Mouse (Mus musculus) midbrain, embryonic 13.5 days (tissue): ENCODE data around the gene Chil1. TPM values are rescaled to one million over a fixed set of nuclear protein-coding genes. Genes with fewer than 3 reads are reported as not detected.

Experiments
- ATAC-seq: fragments of 200-750 bp; cut with Nextera tagmentation; 2 replicates; pipeline ENCODE4 v1.8.0; 2017; ENCODE audit warnings: mild to moderate bottlenecking, moderate TSS enrichment, moderate library complexity
- H3K27ac ChIP-seq: fragments of 300-500 bp; sonication (generic); 2 replicates; pipeline ENCODE4 v1.5.1; 2015; ENCODE audit warnings: inconsistent platforms, mild to moderate bottlenecking, moderate library complexity
- H3K27me3 ChIP-seq: fragments of 300-500 bp; sonication (generic); 2 replicates; pipeline ENCODE4 v1.6.1; 2015; ENCODE audit warnings: mild to moderate bottlenecking, inconsistent platforms
- H3K36me3 ChIP-seq: fragments of 300-500 bp; sonication (generic); 2 replicates; pipeline ENCODE4 v1.6.1; 2015; ENCODE audit warnings: mild to moderate bottlenecking, inconsistent platforms
- H3K4me1 ChIP-seq: fragments of 300-500 bp; sonication (generic); replicated peaks from 2 replicates; pipeline ENCODE4 v1.6.1; 2015; ENCODE audit warnings: inconsistent platforms
- H3K4me2 ChIP-seq: fragments of 300-500 bp; sonication (generic); replicated peaks from 2 replicates; pipeline ENCODE4 v1.6.1; 2015; ENCODE audit warnings: moderate library complexity, mild to moderate bottlenecking, inconsistent platforms
- H3K4me3 ChIP-seq: fragments of 300-500 bp; sonication (generic); replicated peaks from 2 replicates; pipeline ENCODE4 v1.5.1; 2015; ENCODE audit warnings: mild to moderate bottlenecking, inconsistent platforms
- H3K9ac ChIP-seq: fragments of 300-500 bp; sonication (generic); replicated peaks from 2 replicates; pipeline ENCODE4 v1.6.1; 2015; ENCODE audit warnings: mild to moderate bottlenecking, inconsistent platforms
- H3K9me3 ChIP-seq: fragments of 300-500 bp; sonication (generic); 2 replicates; pipeline ENCODE4 v1.6.1; 2016; ENCODE audit warnings: mild to moderate bottlenecking, inconsistent platforms
- WGBS: fragments of 180-500 bp; shearing (Covaris S2); methylation state at CpG from one replicate; pipeline ENCODE4 v1.1.7; 2015; 5-methylcytosine and 5-hydroxymethylcytosine counted together
- polyA plus RNA-seq: library from polyadenylated mRNA; unstranded; fragments of >200 nt; fragmentation: Nextera tagmentation; extraction: Ambion mirVana; gene quantifications from 2 replicates; pipeline ENCODE4 v1.2.1, GENCODE M21; 2015

The Chil1 gene
- polyA plus RNA-seq, 1 experiment from 2014 or later: 2.6 TPM

DNA sequence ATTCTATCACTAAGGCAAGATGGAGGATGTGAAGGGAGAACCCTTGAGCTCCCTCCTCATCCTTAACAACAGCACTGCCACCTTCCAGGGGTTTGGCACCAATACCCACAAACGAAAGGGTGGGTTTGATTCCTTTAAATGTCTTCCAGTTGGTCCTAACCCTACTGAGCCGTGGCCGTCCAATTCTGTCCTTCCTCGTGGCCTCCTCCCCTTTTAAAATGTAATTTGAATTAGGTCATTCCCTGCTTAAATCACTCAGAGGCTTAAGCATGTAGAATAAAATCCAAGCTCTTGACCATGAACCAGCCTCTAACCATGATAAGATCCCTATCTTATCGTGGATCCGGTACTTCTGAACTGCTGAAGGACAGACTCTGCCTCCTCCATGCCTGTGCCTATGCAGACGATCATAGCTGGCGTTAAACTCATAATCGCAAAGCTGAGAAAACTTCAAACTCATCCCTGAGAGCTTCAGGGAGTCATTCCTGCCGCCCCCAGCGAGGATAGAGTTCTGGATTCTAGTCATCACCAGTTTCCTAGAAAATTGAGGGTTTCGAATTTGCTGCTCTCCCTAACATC, 42.8 kb downstream of the Chil1 start:
- 88% methylated on average over 12 of the region's 12 CpGs for WGBS

DNA sequence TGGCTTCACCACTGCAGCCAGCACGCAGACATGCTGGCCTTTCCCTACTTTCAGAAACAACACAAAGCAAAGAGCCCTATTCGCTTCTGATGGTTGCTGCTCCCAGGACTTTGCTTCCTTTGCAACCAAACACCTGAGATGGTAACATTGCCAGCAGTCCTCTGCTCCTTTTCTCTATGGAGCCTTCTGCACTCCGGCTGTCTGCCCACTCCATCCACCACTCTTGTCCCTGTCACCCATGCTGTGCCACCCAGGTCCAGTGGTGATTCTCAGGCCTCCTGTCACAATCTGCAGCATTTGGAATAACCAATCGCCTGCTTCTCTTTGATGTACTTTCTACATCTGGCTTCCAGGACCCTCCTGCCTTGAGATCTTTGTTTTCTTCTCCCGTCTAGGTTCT, 43.4 kb downstream of the Chil1 start:
- Histone ChIP-seq H3K27me3 (no peaks in the 10 kb centered on the region), H3K9ac (no peak overlapping the region), H3K4me1 (no peaks in the 10 kb centered on the region), H3K27ac (no peak overlapping the region), H3K36me3 (no peaks in the 10 kb centered on the region), H3K4me2 (no peak overlapping the region), H3K4me3 (no peak overlapping the region), H3K9me3 (no peaks in the 10 kb centered on the region)
- no peak for ATAC-seq
- WGBS: 90% methylated on average over 5 of the region's 5 CpGs

More for the DNA sequence above, 42.8 kb downstream of the Chil1 start:
- Histone ChIP-seq H3K9ac (no peak overlapping the region), H3K4me3 (no peak overlapping the region), H3K9me3 (no peaks in the 10 kb centered on the region), H3K36me3 (no peaks in the 10 kb centered on the region), H3K27ac (no peak overlapping the region), H3K4me2 (no peak overlapping the region), H3K4me1 (no peaks in the 10 kb centered on the region), H3K27me3 (no peaks in the 10 kb centered on the region)
- no peak for ATAC-seq

DNA sequence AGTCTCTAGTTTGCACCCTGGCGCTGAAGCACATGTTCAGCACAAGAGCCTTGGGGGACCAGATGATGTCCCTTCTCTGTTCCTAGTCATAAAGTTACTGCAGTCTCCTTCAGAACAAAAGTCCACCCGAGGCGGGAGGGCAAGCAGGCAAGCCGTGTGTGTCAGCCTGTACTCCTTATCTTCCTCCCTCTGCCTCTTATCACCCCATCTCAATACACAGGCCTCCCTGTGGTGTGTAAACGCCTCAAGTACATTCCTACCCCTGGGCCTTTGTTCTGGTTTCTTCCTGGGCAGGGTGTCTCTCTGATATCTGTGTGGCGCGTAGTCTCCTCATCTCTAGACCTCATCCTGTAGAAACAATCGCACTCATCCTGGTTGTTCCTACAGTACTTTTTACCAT, 44.8 kb downstream of the Chil1 start:
- WGBS: 88% methylated on average over 8 of the region's 8 CpGs
- H3K9ac ChIP-seq: no peak overlapping the region
- H3K4me3 ChIP-seq: no peak overlapping the region
- H3K4me1 ChIP-seq: no peaks in the 10 kb centered on the region
- H3K9me3 ChIP-seq: no peaks in the 10 kb centered on the region
- H3K27ac ChIP-seq: no peak overlapping the region
- H3K4me2 ChIP-seq: no peak overlapping the region
- ATAC-seq: no peak
- no peaks in the 10 kb centered on the region for H3K27me3 ChIP-seq
- no peaks in the 10 kb centered on the region for H3K36me3 ChIP-seq

DNA sequence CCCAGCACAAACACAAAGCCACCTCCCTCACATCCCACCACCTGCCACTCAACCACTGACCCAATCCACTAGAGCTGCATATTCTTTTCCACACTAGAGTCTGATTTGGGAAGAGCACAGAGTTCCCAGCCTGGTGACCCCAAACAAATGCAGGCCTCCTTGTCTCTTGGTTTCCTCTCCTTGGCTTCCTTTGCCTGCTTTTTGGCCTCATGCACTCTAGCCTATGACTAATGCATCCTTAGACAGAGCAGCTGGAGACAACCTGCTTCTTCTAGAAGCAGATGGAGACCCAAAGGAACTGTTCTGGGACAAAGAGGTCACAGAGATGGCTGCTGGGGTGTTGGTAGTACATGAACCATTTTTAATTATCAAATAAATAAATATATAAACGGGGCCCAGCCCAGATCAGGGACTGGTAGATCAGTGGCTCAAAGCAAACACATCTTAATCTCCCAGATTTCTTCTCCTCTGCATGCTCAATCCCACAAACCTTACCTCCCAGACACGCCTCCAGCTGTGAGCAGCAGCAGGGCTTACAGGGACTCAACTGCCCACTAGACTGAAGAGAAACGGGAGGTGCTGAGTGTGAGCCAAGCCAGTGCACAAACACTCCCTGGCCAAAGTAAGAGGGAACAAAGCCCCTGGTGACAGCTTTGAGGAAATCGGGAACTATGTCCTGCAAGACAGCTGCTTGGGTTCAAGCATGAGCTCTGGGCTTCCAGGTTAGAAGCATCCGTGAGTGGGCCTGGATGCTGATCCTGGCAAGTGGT, 48.0 kb downstream of the Chil1 start:
- Histone ChIP-seq H3K9me3 (no peaks in the 10 kb centered on the region), H3K4me3 (no peak overlapping the region), H3K36me3 (no peaks in the 10 kb centered on the region), H3K27me3 (peaks cover 24% of the 10 kb centered on the region), H3K4me2 (no peak overlapping the region), H3K27ac (no peak overlapping the region), H3K4me1 (peaks cover 28% of the 10 kb centered on the region), H3K9ac (no peak overlapping the region)
- WGBS: 65% methylated on average over 5 of the region's 5 CpGs
- ATAC-seq: no peak

DNA sequence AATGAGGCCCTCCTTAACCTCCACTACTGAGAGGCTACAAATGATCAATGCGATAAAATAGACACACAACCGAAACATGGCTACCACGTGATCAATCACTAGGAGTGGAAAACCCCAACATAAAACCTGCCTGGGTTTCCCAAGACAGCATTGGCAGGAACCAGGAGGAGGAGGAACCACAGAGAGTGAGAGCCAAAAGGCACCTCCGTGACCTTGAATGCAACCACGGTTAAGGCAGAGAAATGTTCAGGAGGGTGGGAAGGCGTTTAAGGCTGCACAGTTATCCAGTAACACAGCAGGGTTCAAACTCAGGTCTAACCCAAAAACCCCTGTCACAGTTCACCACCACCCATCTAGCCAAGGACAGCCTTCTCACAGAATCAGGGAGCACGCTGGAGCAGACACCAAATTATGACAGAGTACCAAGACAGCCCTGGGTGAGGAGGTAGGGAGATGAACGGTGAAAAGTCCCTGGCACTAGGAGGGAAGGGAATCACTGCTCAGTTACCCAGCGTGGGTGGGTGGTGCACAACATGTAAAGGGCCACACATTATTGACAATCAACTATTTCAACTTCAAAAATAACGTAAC, 48.8 kb downstream of the Chil1 start:
- Histone ChIP-seq H3K36me3 (no peaks in the 10 kb centered on the region), H3K4me1 (peaks cover 35% of the 10 kb centered on the region), H3K4me3 (no peak overlapping the region), H3K27me3 (peaks cover 31% of the 10 kb centered on the region), H3K4me2 (no peak overlapping the region), H3K27ac (no peak overlapping the region), H3K9me3 (no peaks in the 10 kb centered on the region), H3K9ac (no peak overlapping the region)
- 90% methylated on average over 10 of the region's 10 CpGs for WGBS
- no peak for ATAC-seq

DNA sequence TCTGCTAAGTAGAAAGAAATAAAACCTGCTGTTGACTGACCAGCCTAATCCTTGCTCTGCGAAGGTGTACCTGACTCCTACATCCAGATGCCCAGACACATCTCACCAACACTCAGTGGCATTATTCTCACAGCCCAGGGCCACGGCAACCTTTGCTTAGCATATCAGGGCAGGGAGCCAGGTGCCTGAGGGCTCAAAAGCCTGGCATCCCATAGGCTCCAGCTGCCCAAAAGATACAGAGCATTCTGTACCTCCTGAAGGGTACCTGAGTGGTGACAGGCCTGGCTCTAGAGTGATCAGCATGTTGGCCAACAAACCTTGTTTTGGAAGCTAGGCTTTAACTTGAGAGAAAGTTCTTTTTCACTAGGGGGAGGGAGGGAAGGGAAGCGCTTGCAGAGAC, 49.3 kb downstream of the Chil1 start:
- Histone ChIP-seq H3K9me3 (no peaks in the 10 kb centered on the region), H3K9ac (no peak overlapping the region), H3K36me3 (no peaks in the 10 kb centered on the region), H3K27ac (no peak overlapping the region), H3K4me1 (peaks cover 40% of the 10 kb centered on the region), H3K27me3 (peaks cover 37% of the 10 kb centered on the region), H3K4me3 (no peak overlapping the region), H3K4me2 (no peak overlapping the region)
- 83% methylated on average over 3 of the region's 3 CpGs for WGBS
- ATAC-seq: no peak

DNA sequence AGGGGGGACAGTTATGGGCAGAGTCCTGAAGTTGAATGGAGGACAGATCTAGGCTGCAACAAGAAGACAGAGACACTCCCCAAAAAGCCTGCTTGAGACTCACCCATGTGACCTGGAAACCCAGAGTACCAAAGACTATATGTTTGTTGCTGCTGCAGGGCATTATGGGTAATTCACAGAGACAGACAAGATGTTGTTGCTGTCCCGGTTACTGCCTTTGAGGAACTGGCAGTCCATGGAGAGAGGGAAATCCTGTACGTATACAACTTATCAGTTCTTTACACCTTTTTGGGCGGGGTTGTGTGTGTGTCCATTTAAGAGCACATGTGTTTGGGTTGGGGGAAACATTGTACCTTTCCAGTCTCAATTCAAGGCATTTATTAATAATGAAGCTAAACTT, 49.7 kb downstream of the Chil1 start:
- Histone ChIP-seq H3K9ac (no peak overlapping the region), H3K4me1 (peaks cover 40% of the 10 kb centered on the region), H3K36me3 (no peaks in the 10 kb centered on the region), H3K4me2 (no peak overlapping the region), H3K9me3 (no peaks in the 10 kb centered on the region), H3K27me3 (peaks cover 41% of the 10 kb centered on the region), H3K4me3 (no peak overlapping the region), H3K27ac (no peak overlapping the region)
- no peak for ATAC-seq
- 80% methylated on average over 3 of the region's 3 CpGs for WGBS

DNA sequence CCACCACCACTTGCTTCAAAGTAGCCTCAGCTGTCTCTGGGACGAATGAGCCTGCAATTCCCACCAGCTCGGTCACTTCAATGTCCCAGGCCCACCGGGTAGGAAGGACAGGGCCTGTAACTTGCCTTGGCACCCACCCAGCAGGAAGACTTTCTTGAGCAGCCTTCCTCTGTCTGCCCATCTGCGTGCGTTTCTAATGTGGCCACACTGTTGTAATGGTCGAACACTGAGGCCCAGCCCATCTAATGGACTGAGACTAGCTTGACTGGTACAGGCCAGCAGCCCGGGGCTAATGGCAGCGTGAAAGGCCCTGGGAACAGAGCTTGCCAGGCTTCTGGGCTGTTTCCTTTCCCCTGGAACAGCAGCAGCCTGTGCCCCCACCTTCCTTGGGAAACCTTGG, 50.4 kb downstream of the Chil1 start:
- Histone ChIP-seq H3K4me2 (no peak overlapping the region), H3K27me3 (peaks cover 47% of the 10 kb centered on the region), H3K27ac (no peak overlapping the region), H3K9ac (no peak overlapping the region), H3K4me3 (no peak overlapping the region), H3K9me3 (no peaks in the 10 kb centered on the region), H3K4me1 (peaks cover 40% of the 10 kb centered on the region), H3K36me3 (no peaks in the 10 kb centered on the region)
- WGBS: 76% methylated on average over 8 of the region's 8 CpGs
- ATAC-seq: no peak

DNA sequence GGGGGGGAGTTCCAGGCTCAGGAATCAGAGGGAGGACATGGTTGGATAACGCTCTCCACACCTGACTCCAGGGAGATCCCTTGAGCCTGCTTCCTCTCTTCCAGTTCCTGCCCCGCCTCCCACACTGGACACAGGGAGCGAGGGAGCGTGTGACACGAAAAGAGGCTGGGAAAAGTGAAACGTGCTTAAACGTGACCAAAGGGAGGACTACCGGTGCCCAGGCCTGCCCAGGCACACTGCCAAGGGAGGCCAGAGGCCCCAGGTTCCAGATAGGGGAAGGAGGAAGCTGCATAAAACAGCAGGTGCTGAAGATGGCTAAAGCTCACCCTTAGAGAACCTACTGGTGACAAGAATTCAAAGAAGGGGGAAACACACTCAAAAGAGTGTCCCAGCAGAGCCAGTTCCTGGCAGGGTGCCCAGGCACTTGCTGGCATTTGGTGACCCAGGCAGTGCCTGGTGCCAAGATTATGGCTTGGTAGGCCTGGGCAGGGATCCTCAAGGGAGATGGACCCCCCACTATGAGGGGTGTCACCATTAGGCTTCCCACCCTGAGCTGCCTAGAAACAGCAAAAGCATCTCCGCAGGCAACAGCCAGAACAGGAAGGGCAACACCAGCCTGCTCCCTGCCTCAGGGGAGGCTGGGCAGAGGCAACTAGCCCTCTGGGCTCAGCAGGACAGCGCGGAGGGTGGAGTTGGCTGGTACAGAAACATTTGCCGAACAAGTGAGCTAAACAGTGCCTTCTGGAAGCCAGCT, 51.0 kb downstream of the Chil1 start:
- ATAC-seq: peak; percentile 19; the same call in 1 of the 2 replicates
- Histone ChIP-seq H3K4me3 (no peak overlapping the region), H3K9ac (0 out of 2 replicates have a peak overlapping the region, but pooled peaks have one; percentile 32), H3K4me1 (peaks cover 40% of the 10 kb centered on the region), H3K27ac (no peak overlapping the region), H3K9me3 (no peaks in the 10 kb centered on the region), H3K36me3 (no peaks in the 10 kb centered on the region), H3K4me2 (peak overlapping the region; percentile 77), H3K27me3 (peaks cover 52% of the 10 kb centered on the region)
- 56% methylated on average over 12 of the region's 12 CpGs for WGBS

DNA sequence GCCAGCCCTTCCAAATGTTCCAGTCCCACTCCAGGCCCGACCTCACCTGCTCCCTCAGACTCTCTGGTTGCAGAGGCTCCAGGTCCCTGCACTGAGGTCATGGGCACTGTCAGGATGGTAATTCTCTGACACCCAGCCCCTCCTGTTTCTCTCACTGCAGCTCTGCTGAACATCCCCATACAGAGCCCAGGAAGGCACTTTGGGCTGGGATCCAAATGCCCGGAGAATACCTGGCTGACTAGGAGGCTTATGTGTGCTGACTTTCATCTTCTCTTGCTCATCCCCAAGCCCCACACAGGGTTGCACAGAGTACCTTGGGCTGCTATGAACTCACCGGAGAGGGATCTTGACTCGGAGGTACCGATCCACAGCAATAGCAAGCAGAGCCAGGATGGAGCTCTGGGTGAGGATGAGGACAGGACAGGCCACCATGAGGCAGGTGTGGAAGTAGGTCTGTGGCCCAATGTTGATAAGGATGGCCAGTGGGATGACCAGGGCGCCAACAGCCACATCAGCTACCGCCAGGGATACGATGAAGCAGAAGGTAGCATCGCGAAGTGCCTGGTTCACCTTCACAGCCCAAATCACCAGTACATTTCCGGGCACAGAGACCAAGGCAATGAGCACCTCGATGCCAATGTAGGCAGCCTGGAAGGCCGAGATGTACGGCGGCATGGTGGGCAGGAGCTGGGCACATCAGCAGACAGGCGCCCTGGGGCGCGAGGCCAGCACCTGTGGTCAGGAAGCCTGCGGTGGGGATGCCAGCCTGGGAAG, 51.9 kb downstream of the Chil1 start:
- Histone ChIP-seq H3K4me2 (peak overlapping the region; percentile 77), H3K9me3 (no peaks in the 10 kb centered on the region), H3K4me3 (peak overlapping the region; percentile 48), H3K9ac (peak overlapping the region; percentile 64; the same call in 1 of the 2 replicates), H3K27ac (no peak overlapping the region), H3K27me3 (peaks cover 54% of the 10 kb centered on the region), H3K36me3 (no peaks in the 10 kb centered on the region), H3K4me1 (peaks cover 40% of the 10 kb centered on the region)
- ATAC-seq: no peak
- WGBS: 50% methylated on average over 19 of the region's 19 CpGs
